Mouse (Mus musculus) bone marrow, adult 2 months (tissue): ENCODE data around the gene Rhoh. TPM values are rescaled to one million over a fixed set of nuclear protein-coding genes. Genes with fewer than 3 reads are reported as not detected.

Experiments used
- H3K27ac ChIP-seq: fragments of 200-500 bp; 2 replicates; pipeline ENCODE4 v1.5.1; 2012; ENCODE audit warnings: low read depth, mild to moderate bottlenecking, control low read depth, inconsistent platforms, low read length; ENCODE audit not compliant: control insufficient read depth, poor library complexity, insufficient read depth
- H3K4me1 ChIP-seq: fragments of 200-500 bp; 2 replicates; pipeline ENCODE4 v1.6.1; 2011; ENCODE audit warnings: low read length; ENCODE audit not compliant: control insufficient read depth, insufficient read depth
- H3K4me3 ChIP-seq: fragments of 200-500 bp; replicated peaks from 2 replicates; pipeline ENCODE3; 2011; ENCODE audit warnings: mild to moderate bottlenecking, low read depth, low read length, control low read depth; ENCODE audit not compliant: control insufficient read depth
- CTCF ChIP-seq: fragments of 200-500 bp; IDR thresholded peaks from 2 replicates; pipeline ENCODE4 v1.5.1; 2011; ENCODE audit warnings: low read length, control low read depth; ENCODE audit not compliant: control insufficient read depth, insufficient read depth
- POLR2A ChIP-seq: fragments of 200-500 bp; IDR thresholded peaks from 2 replicates; pipeline ENCODE4 v1.6.1; 2011; ENCODE audit warnings: low read depth, mild to moderate bottlenecking, control low read depth, low read length, borderline replicate concordance; ENCODE audit not compliant: control insufficient read depth
- WGBS: fragments of 180-500 bp; shearing (Covaris S2); methylation state at CpG from one replicate; pipeline ENCODE4 v1.1.7; 2018; 5-methylcytosine and 5-hydroxymethylcytosine counted together
- polyA plus RNA-seq: library from polyadenylated mRNA; stranded (reverse); fragments of >200 nt; gene quantifications from 2 replicates; pipeline ENCODE4 v1.2.4, GENCODE M21; 2011; ENCODE audit warnings: low replicate concordance; ENCODE audit not compliant: missing spikeins, insufficient read depth, insufficient read length

The Rhoh gene
- polyA plus RNA-seq, 1 experiment, result 18.4 TPM

GRCm38 (mm10) chr5:65895121-65895692 lies 34.2 kb downstream of the Rhoh start:
- 19% methylated on average over 6 of the region's 6 CpGs for WGBS
- Histone ChIP-seq H3K27ac (no peak overlapping the region), H3K4me1 (peaks cover 4% of the 10 kb centered on the region; the same call in 1 of the 2 replicates), H3K4me3 (no peak overlapping the region)
- no peak for TF ChIP-seq POLR2A
- no peak for TF ChIP-seq CTCF

DNA sequence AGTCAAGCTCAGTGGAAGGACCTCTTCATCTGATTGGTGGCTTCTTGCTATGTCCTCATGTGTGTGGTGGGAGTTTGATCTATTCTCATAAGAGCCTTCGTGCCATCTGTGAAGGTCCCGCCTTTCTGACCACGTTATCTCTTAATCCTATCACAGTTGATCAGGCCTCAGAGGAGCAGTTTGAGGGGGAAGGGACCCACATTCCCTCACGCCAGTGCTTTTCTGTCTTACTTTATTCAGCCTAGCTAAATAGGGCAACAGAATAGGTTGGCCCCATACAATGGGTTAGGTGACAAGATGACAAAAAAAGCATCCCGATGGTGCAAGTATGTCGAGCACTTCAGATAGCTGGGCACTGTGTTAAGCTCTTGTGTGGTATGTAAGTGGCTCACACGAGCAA lies 34.8 kb downstream of the Rhoh start:
- TF ChIP-seq POLR2A (no peak), CTCF (no peak)

DNA sequence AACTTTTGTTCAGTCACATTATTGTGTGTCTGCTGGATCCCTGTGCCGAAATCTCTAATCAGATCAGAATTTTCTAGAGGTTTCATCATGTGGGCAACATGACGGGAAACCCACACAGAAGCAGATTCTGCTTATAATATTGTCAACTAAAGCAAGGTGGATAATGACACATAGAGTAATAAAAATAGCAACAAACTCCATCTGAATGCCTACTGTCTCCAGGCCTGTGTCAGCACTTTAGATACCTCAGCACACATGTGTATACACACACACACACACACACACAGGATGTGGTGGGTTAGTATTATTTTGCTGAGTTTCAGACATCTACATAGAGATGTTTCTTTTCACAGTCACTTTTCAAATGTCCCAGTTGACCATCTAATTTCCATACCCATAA lies 36.7 kb downstream of the Rhoh start:
- TF ChIP-seq POLR2A (no peak), CTCF (no peak)
- 49% methylated on average over 2 of the region's 2 CpGs for WGBS
- H3K4me1 ChIP-seq, result peaks cover 8% of the 10 kb centered on the region
- no peak overlapping the region for H3K4me3 ChIP-seq
- H3K27ac ChIP-seq, result no peak overlapping the region

More for the DNA sequence above, 34.8 kb downstream of the Rhoh start:
- H3K4me3 ChIP-seq, result no peak overlapping the region
- WGBS, result 62% methylated on average over 7 of the region's 7 CpGs
- H3K4me1 ChIP-seq, result peaks cover 7% of the 10 kb centered on the region
- no peak overlapping the region for H3K27ac ChIP-seq

DNA sequence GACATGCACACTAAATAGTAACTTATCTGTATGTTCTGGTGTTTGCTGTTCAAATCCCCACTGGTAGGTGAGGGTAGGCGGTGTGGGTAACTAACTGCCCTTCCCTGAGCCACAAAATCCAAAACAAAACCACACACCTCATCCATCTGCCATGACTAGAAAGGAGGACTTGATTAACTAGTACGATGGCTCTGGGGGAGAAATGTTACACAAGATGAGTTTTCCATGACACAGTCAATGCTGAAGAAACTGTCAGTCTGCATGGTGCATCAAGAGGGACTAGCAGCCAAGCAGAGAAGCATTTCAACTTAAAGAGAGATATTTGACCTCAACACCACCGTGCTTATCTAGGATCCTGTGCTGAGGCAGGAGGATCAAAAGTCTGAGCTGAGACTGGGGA lies 37.7 kb downstream of the Rhoh start:
- 49% methylated on average over 3 of the region's 3 CpGs for WGBS
- TF ChIP-seq CTCF (no peak), POLR2A (no peak)
- peaks cover 8% of the 10 kb centered on the region for H3K4me1 ChIP-seq
- H3K4me3 ChIP-seq, result no peak overlapping the region
- H3K27ac ChIP-seq, result no peak overlapping the region

DNA sequence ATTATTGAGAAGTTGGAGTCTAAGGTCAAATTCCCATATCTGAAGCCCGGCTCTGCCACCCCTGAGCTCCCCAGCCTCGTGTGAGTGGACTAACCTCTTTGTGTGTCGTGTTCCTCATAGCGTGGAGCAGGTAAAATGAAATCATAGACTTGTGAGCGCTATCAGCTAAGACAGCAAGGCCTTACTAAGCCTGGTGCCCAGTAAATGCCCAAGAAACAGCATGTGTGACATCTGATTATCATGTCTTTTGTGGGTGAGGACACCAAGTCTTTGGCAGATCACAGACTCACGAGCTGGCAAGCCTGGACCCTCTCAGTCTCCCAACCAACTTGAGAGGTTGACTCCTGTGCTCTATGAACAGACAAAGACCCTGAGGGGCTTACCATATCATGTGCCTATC lies 39.1 kb downstream of the Rhoh start:
- H3K4me1 ChIP-seq, result peaks cover 8% of the 10 kb centered on the region
- WGBS, result 54% methylated on average over 6 of the region's 6 CpGs

GRCm38 (mm10) chr5:65900862-65901265 lies 39.9 kb downstream of the Rhoh start:
- no peak overlapping the region for H3K4me3 ChIP-seq
- WGBS, result 1% methylated on average over 7 of the region's 7 CpGs
- TF ChIP-seq CTCF (peak; percentile 28; the same call in 1 of the 2 replicates), POLR2A (no peak)
- peak overlapping the region; percentile 34; the same call in 1 of the 2 replicates for H3K27ac ChIP-seq
- H3K4me1 ChIP-seq, result peaks cover 8% of the 10 kb centered on the region

More for the DNA sequence above, 39.1 kb downstream of the Rhoh start:
- Histone ChIP-seq H3K4me3 (no peak overlapping the region), H3K27ac (no peak overlapping the region)
- TF ChIP-seq CTCF, result no peak
- TF ChIP-seq POLR2A, result no peak

GRCm38 (mm10) chr5:65901868-65902418 lies 40.9 kb downstream of the Rhoh start:
- H3K27ac ChIP-seq, result no peak overlapping the region
- TF ChIP-seq CTCF, result no peak
- TF ChIP-seq POLR2A, result no peak
- peaks cover 8% of the 10 kb centered on the region for H3K4me1 ChIP-seq
- H3K4me3 ChIP-seq, result no peak overlapping the region
- 58% methylated on average over 10 of the region's 10 CpGs for WGBS

- peaks cover 8% of the 10 kb centered on the region for H3K4me1 ChIP-seq
- H3K4me3 ChIP-seq, result no peak overlapping the region
- TF ChIP-seq POLR2A (no peak), CTCF (no peak)
- WGBS, result 79% methylated on average over 9 of the region's 9 CpGs
- H3K27ac ChIP-seq, result no peak overlapping the region
Observed at GRCm38 (mm10) chr5:65902811-65903210, 41.8 kb downstream of the Rhoh start.

- no peak overlapping the region for H3K4me3 ChIP-seq
- TF ChIP-seq CTCF, result no peak
- TF ChIP-seq POLR2A, result no peak
- no peak overlapping the region for H3K27ac ChIP-seq
- 90% methylated on average over 4 of the region's 4 CpGs for WGBS
- H3K4me1 ChIP-seq, result peaks cover 4% of the 10 kb centered on the region
Observed at GRCm38 (mm10) chr5:65904476-65904875, 43.5 kb downstream of the Rhoh start.
